Comparison of ENCODE assay signal across 8 mouse cellular contexts in genomic region chr16:21392099-21392498, GRCm38 (mm10). TPM values are rescaled to one million over a fixed set of nuclear protein-coding genes. Genes with fewer than 3 reads are reported as not detected.
DNase-seq lines count a peak whose midpoint lies in the region; ATAC-seq and TF ChIP-seq lines count a peak whose summit lies in the region.

No protein-coding gene starts in this region.

- WGBS in lung, adult 2 months: 68% methylated on average over 6 of the region's 6 CpGs
- WGBS in hindbrain, embryonic 13.5 days: 73% methylated on average over 6 of the region's 6 CpGs
- WGBS in midbrain, postnatal 0 days: 61% methylated on average over 6 of the region's 6 CpGs

- ATAC-seq in hindbrain, embryonic 13.5 days (ENCODE audit: low FRiP score): peak; percentile 16; the same call in 1 of the 2 replicates
- ATAC-seq in midbrain, postnatal 0 days (ENCODE audit: low FRiP score): no peak
- ATAC-seq in inflammation-experienced regulatory T-cells, adult 6 months: no peak

- no peaks in the 10 kb centered on the region for H3K27me3 ChIP-seq in hindbrain, embryonic 13.5 days
- H3K27me3 ChIP-seq in midbrain, postnatal 0 days (ENCODE audit: insufficient read depth, low read length): no peaks in the 10 kb centered on the region

- no peak for DNase-seq in lung, adult 2 months
- DNase-seq in lung, postnatal 14 days: no peak
- peak; percentile 55 for DNase-seq in midbrain, postnatal 0 days (ENCODE audit: low spot score)
- no peak for DNase-seq in kidney, postnatal 25 days
- no peak for DNase-seq in T-cell, adult 2 months (ENCODE audit: low spot score)

- peaks cover 3% of the 10 kb centered on the region; the same call in 1 of the 2 replicates for H3K4me1 ChIP-seq in lung, adult 2 months (ENCODE audit: control insufficient read depth, insufficient read depth, low read length)
- peaks cover 10% of the 10 kb centered on the region for H3K4me1 ChIP-seq in bone marrow macrophage, adult 2 months (ENCODE audit: control insufficient read depth, insufficient read depth, low read length)
- peaks cover 50% of the 10 kb centered on the region for H3K4me1 ChIP-seq in hindbrain, embryonic 13.5 days (replicated peaks)
- H3K4me1 ChIP-seq in midbrain, postnatal 0 days (ENCODE audit: insufficient read depth, low read length): peaks cover 8% of the 10 kb centered on the region; the same call in 1 of the 2 replicates

- no peak overlapping the region for H3K27ac ChIP-seq in bone marrow macrophage, adult 2 months (ENCODE audit: insufficient read depth, low read depth, low read length)
- H3K27ac ChIP-seq in hindbrain, embryonic 13.5 days: peak overlapping the region; percentile 64
- peak overlapping the region; percentile 43; the same call in 1 of the 2 replicates for H3K27ac ChIP-seq in midbrain, postnatal 0 days (ENCODE audit: low read depth, low read length)

- no peaks in the 10 kb centered on the region for H3K36me3 ChIP-seq in hindbrain, embryonic 13.5 days
- no peaks in the 10 kb centered on the region for H3K36me3 ChIP-seq in midbrain, postnatal 0 days (ENCODE audit: insufficient read depth, low read length)

- no peak overlapping the region for H3K4me2 ChIP-seq in hindbrain, embryonic 13.5 days
- H3K4me2 ChIP-seq in midbrain, postnatal 0 days (ENCODE audit: low read depth, low read length, poor library complexity, severe bottlenecking): no peak overlapping the region

- no peaks in the 10 kb centered on the region for H3K9me3 ChIP-seq in hindbrain, embryonic 13.5 days
- H3K9me3 ChIP-seq in midbrain, postnatal 0 days (ENCODE audit: low read length): no peaks in the 10 kb centered on the region

- TF ChIP-seq CTCF in lung, adult 2 months (IDR thresholded peaks at IDR 0.05; ENCODE audit: insufficient read depth, low read length): 0 out of 2 replicates have a peak, but pooled peaks have one; percentile 0
- peak; percentile 58 for TF ChIP-seq CTCF in bone marrow macrophage, adult 2 months (IDR thresholded peaks at IDR 0.05; ENCODE audit: low read depth, low read length)
- TF ChIP-seq CTCF in midbrain, postnatal 0 days (IDR thresholded peaks at IDR 0.05): peak; percentile 73

- H3K9ac ChIP-seq in hindbrain, embryonic 13.5 days: no peak overlapping the region
- H3K9ac ChIP-seq in midbrain, postnatal 0 days (replicated peaks; ENCODE audit: low read length, poor library complexity, severe bottlenecking): no peak overlapping the region

- TF ChIP-seq POLR2A in lung, adult 2 months (IDR thresholded peaks at IDR 0.05; ENCODE audit: borderline replicate concordance, extremely low read depth, low read depth, low read length): no peak
- TF ChIP-seq POLR2A in bone marrow macrophage, adult 2 months (IDR thresholded peaks at IDR 0.05; ENCODE audit: borderline replicate concordance, low read depth, low read length): no peak

- H3K4me3 ChIP-seq in lung, adult 2 months (replicated peaks; ENCODE audit: extremely low read depth, low read depth, low read length): no peak overlapping the region
- no peak overlapping the region for H3K4me3 ChIP-seq in bone marrow macrophage, adult 2 months (ENCODE audit: insufficient read depth, low read length)
- no peak overlapping the region for H3K4me3 ChIP-seq in hindbrain, embryonic 13.5 days
- H3K4me3 ChIP-seq in midbrain, postnatal 0 days (ENCODE audit: low read depth, low read length): no peak overlapping the region

RNA-seq across cellular contexts. Expression of gene Vps8, which starts 30.8 kb away (rescaled TPM):
- 13.5 and 13.9 TPM in 2 replicates for polyA plus RNA-seq in lung, adult 2 months (2012; rRNA removed)
- polyA plus RNA-seq in bone marrow macrophage, adult 2 months (2012; ENCODE audit: insufficient read depth, insufficient read length, missing spikeins): 11.9 and 19.8 TPM in 2 replicates
- 26.8 and 32.3 TPM in 2 replicates for polyA plus RNA-seq in hindbrain, embryonic 13.5 days (2015; fragmentation: Nextera tagmentation; extraction: Ambion mirVana)
- total RNA-seq in midbrain, postnatal 0 days (2014; rRNA removed): 35.2 and 37.2 TPM in 2 replicates
- 25.4 and 26.0 TPM in 2 replicates for polyA plus RNA-seq in midbrain, postnatal 0 days (2015; fragmentation: Nextera tagmentation; extraction: Ambion mirVana)
- polyA plus RNA-seq in inflammation-experienced regulatory T-cells, adult 6 months (2017; shearing (Covaris generic)): 10 to 100 TPM in 2 of 3 experiments, 1 to 10 TPM in 1; 9.4 to 15.8 (median 12.9) TPM

Comparison
In these comparisons a context has a peak if more than half of its experiments do, and no peak if none do; other contexts are left out.
1. CTCF ChIP-seq: peak in every context shown above with its lines; median percentile 73 in midbrain, postnatal 0 days; 58 in bone marrow macrophage, adult 2 months; 0 in lung, adult 2 months.